Mouse (Mus musculus) heart, embryonic 14.5 days (tissue): ENCODE data around the gene Lamp5. TPM values are rescaled to one million over a fixed set of nuclear protein-coding genes. Genes with fewer than 3 reads are reported as not detected.

Experiments
- ATAC-seq: fragments of 200-750 bp; cut with Nextera tagmentation; 2 replicates; pipeline ENCODE4 v1.8.0; 2017; ENCODE audit warnings: low read depth, moderate TSS enrichment; ENCODE audit not compliant: insufficient number of reproducible peaks, insufficient read depth, low FRiP score
- H3K27ac ChIP-seq, 2 experiments: fragments of 200-500 bp in 1 of 2; fragments of 300-500 bp in 1 of 2; sonication (generic) in 1 of 2; replicated peaks in 1 of 2; 2 replicates each; pipeline ENCODE4 v1.5.1; 2012 to 2014; ENCODE audit warnings: low read depth in 2 of 2, low read length in 2 of 2, control low read depth in 1 of 2, mild to moderate bottlenecking in 1 of 2, mixed read lengths in 1 of 2; ENCODE audit not compliant: control insufficient read depth in 1 of 2, insufficient read depth in 1 of 2
- H3K27me3 ChIP-seq: fragments of 300-500 bp; sonication (generic); 2 replicates; pipeline ENCODE4 v1.6.1; 2014; ENCODE audit warnings: mild to moderate bottlenecking, low read length, control low read depth; ENCODE audit not compliant: control insufficient read depth, insufficient read depth
- H3K36me3 ChIP-seq: fragments of 300-500 bp; sonication (generic); 2 replicates; pipeline ENCODE4 v1.6.1; 2014; ENCODE audit warnings: mild to moderate bottlenecking, control low read depth, low read length, mixed read lengths; ENCODE audit not compliant: control insufficient read depth, insufficient read depth
- H3K4me1 ChIP-seq, 2 experiments: fragments of 200-500 bp in 1 of 2; fragments of 300-500 bp in 1 of 2; sonication (generic) in 1 of 2; 2 replicates each; pipeline ENCODE4 v1.6.1; 2012 to 2014; ENCODE audit warnings: low read length in 2 of 2, control low read depth in 1 of 2, mixed read lengths in 1 of 2; ENCODE audit not compliant: control insufficient read depth in 2 of 2, insufficient read depth in 2 of 2
- H3K4me2 ChIP-seq: fragments of 300-500 bp; sonication (generic); 2 replicates; pipeline ENCODE4 v1.6.1; 2014; ENCODE audit warnings: mild to moderate bottlenecking, low read length
- H3K4me3 ChIP-seq, 2 experiments: fragments of 200-500 bp in 1 of 2; fragments of 300-500 bp in 1 of 2; sonication (generic) in 1 of 2; 2 replicates each; pipeline ENCODE4 v1.5.1; 2012 to 2014; ENCODE audit warnings: low read length in 2 of 2, mild to moderate bottlenecking in 2 of 2, control low read depth in 1 of 2, low read depth in 1 of 2, moderate library complexity in 1 of 2; ENCODE audit not compliant: control insufficient read depth in 1 of 2, insufficient read depth in 1 of 2
- H3K9ac ChIP-seq: fragments of 300-500 bp; sonication (generic); 2 replicates; pipeline ENCODE4 v1.6.1; 2014; ENCODE audit warnings: mild to moderate bottlenecking, low read length
- H3K9me3 ChIP-seq: fragments of 300-500 bp; sonication (generic); 2 replicates; pipeline ENCODE4 v1.6.1; 2016; ENCODE audit warnings: low read length, control low read depth; ENCODE audit not compliant: control insufficient read depth
- WGBS: fragments of 180-500 bp; shearing (Covaris S2); extraction: QIAGEN DNeasy Blood & Tissue Kit; methylation state at CpG from one replicate; pipeline ENCODE4 v1.1.7; 2014; 5-methylcytosine and 5-hydroxymethylcytosine counted together
- polyA plus RNA-seq: library from polyadenylated mRNA; unstranded; fragments of >200 nt; fragmentation: Nextera tagmentation; extraction: Ambion mirVana; gene quantifications from 2 replicates; pipeline ENCODE4 v1.2.1, GENCODE M21; 2014

Gene Lamp5
- polyA plus RNA-seq, 1 experiment from 2014 or later = not detected

GRCm38 (mm10) chr2:136109038-136109363 is 57.0 kb downstream of the Lamp5 start:
- ATAC-seq = no peak
- Histone ChIP-seq H3K27me3 (no peaks in the 10 kb centered on the region), H3K4me2 (no peak overlapping the region), H3K4me3 (no peak overlapping the region), H3K9ac (no peak overlapping the region), H3K4me1 (no peaks in the 10 kb centered on the region), H3K9me3 (no peaks in the 10 kb centered on the region), H3K27ac (no peak overlapping the region), H3K36me3 (no peaks in the 10 kb centered on the region)
- 21% methylated on average over 2 of the region's 2 CpGs for WGBS

DNA sequence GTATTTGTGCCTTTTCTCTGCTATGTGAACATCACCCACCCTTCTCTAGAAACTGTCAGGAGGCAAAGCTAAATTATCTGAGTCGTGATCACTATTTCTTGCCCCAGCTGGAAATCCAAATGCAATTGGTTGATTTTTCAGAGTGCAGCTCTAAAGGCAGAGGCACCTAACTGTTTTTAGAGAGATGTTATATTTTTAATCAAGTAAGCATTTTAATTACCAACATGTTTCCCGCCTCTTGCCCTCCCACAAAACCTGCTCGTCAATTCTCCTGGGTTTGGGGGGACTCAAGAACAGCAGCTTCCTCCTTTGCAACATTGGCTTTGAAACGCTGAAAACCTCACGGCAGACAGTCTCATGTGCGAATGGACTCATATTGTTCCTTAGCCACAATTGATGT is 61.3 kb downstream of the Lamp5 start:
- Histone ChIP-seq H3K36me3 (no peaks in the 10 kb centered on the region), H3K27me3 (no peaks in the 10 kb centered on the region), H3K4me1 (no peaks in the 10 kb centered on the region), H3K9ac (no peak overlapping the region), H3K4me2 (no peak overlapping the region), H3K9me3 (no peaks in the 10 kb centered on the region), H3K27ac (no peak overlapping the region), H3K4me3 (no peak overlapping the region)
- 77% methylated on average over 6 of the region's 6 CpGs for WGBS
- no peak for ATAC-seq

DNA sequence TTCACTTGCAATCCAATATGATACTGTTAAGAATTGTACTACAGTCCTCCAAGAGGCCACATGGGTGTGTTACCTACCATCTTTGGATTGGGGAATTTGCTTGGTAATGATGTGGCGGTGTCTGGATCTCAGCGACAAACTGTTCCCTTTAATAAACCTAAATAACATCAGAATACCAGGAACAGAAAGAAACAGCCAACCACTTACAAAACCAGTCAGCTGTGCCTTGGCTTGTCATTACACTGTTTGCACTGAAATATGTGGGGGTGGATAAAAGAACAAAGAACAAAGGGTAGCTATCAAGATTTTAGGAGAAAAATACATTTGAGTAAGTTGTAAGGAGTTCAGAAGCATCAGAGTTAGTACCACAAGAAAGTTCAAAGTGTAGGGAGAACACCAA is 66.0 kb downstream of the Lamp5 start:
- H3K36me3 ChIP-seq = no peaks in the 10 kb centered on the region
- no peaks in the 10 kb centered on the region for H3K4me1 ChIP-seq
- no peak for ATAC-seq
- H3K27ac ChIP-seq = no peak overlapping the region
- no peaks in the 10 kb centered on the region for H3K9me3 ChIP-seq
- no peak overlapping the region for H3K4me3 ChIP-seq
- WGBS = 89% methylated on average over 2 of the region's 2 CpGs
- no peak overlapping the region for H3K9ac ChIP-seq
- H3K4me2 ChIP-seq = no peak overlapping the region
- H3K27me3 ChIP-seq = no peaks in the 10 kb centered on the region
